Mouse (Mus musculus) bone marrow, adult 2 months (tissue): ENCODE results near the gene Dok5.

ENCODE experiments used
- CTCF ChIP-seq: fragments of 200-500 bp; IDR thresholded peaks from 2 replicates; pipeline ENCODE4 v1.5.1; 2011; ENCODE audit warnings: low read length, control low read depth; ENCODE audit not compliant: control insufficient read depth, insufficient read depth
- POLR2A ChIP-seq: fragments of 200-500 bp; IDR thresholded peaks from 2 replicates; pipeline ENCODE4 v1.6.1; 2011; ENCODE audit warnings: low read depth, mild to moderate bottlenecking, control low read depth, low read length, borderline replicate concordance; ENCODE audit not compliant: control insufficient read depth

GRCm38 (mm10) chr2:170730136-170730535, 1.5 kb upstream of the Dok5 start:
- no peak for TF ChIP-seq CTCF
- no peak for TF ChIP-seq POLR2A
